Mouse (Mus musculus) left cerebral cortex, adult 2 months (tissue): ENCODE measurements at regions not wholly inside any gene's neighbourhood (a gene's known extent, or its start where the extent isn't known, plus 50 kb on each side); places are given as distances from the start of the nearest gene placed in this dataset.

Experiments used
- DNase-seq, 2 experiments: peaks; one replicate each; pipeline ENCODE4 v3.0.0; 2021 to 2022; ENCODE audit warnings: low spot score in 2 of 2, mixed read lengths in 1 of 2; ENCODE audit errors: extremely low spot score in 1 of 2
- H3K27ac ChIP-seq: fragments of 200-600 bp; 2 replicates; pipeline ENCODE4 v1.8.1; 2022
- H3K4me3 ChIP-seq: fragments of 200-600 bp; 2 replicates; pipeline ENCODE4 v1.8.1; 2022
- CTCF ChIP-seq: fragments of 200-600 bp; IDR thresholded peaks from 2 replicates; pipeline ENCODE4 v1.8.1; 2022; ENCODE audit warnings: antibody characterized with exemption, mild to moderate bottlenecking, moderate library complexity
- intact Hi-C: fragments of 180-260 bp; cut with DNase I; formaldehyde crosslinking; loops from one replicate; pipeline ENCODE4 v1.15.1; 2025

DNA sequence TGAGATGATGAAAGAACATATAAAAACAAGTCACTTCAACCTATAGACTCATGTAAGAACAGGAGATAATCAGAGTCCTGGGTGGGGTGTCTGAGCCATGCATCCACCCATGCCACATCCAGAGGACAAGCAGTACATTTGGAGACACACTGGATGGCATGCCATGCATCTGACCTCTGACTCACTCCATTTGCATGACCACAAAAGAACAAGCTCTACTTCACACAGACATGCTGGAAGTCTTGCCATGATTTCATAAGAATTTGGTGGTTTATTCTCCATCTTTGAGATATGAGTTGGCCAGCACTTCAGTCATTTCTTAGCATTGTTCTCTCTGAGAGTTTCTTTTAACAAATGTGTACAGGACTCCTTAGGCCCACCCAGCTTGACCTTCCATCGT is 329.5 kb downstream of the Nr2f2 start:
- DNase-seq, result no peak
- Histone ChIP-seq H3K4me3 (no peak overlapping the region), H3K27ac (no peak overlapping the region)
- TF ChIP-seq CTCF, result no peak
- intact Hi-C loops, result no loop called here

DNA sequence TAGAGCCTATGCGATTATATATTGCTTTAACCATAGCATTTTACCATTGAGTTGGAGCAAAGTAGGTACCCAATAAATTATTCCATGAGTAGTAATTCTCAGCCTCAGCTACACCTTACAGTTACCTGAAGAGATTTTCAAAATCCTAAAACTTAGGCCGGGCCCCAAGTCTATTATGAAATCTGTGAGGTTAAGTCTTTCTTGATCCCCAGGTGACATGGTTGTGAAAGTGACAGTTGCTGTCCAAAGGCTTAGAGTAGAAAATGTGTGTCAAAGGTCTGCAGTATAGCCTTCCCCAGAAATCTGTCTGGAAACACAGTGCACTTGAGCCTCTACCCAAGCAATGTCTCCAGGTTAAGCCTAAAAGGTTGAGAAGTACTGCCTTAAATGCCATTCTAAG is 333.7 kb downstream of the Nr2f2 start:
- intact Hi-C loops, result no loop called here
- Histone ChIP-seq H3K27ac (no peak overlapping the region), H3K4me3 (no peak overlapping the region)
- no peak for DNase-seq
- no peak for TF ChIP-seq CTCF

DNA sequence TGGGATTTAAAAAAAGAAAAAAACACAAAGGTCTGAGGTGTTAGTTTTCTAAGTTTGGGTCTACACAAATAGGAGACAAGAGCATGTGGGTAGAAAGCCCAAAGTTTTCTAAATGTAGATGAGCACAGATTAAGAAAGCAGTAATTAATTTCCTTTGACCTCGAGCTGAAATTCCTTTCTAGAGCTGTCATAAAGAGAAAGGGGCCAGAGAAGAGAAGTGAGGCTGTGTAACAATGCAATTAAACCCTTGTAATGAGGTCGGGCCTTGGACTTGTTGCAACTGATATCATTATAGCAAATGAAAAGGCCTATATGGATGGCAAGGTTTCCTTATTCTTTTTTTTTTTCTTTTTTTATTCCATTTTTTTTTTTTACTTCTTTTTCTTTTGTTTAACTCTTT is 337.2 kb downstream of the Nr2f2 start:
- Histone ChIP-seq H3K27ac (no peak overlapping the region), H3K4me3 (no peak overlapping the region)
- TF ChIP-seq CTCF, result no peak
- DNase-seq, result no peak
- intact Hi-C loops, result no loop called here

DNA sequence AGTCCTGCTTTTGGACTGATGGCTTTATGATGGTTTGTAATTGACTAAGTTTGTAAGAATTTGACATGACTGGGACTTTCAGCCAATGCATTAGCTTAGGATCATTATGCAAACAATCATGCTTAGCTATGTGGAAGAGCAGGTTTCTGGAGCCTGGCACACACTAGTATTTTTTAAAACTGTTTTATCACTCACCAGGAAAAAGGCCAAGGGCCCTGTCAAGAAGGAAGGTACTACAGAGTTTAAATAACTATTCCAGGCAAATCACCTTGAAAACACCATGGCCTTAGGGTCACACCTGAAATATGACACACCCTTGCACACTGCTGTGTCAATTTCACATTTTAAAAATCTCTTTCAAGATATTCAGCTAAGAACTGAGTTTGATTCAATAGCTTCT is 341.0 kb downstream of the Nr2f2 start:
- Histone ChIP-seq H3K27ac (no peak overlapping the region), H3K4me3 (no peak overlapping the region)
- DNase-seq, result no peak
- intact Hi-C loops, result no loop called here
- TF ChIP-seq CTCF, result no peak

DNA sequence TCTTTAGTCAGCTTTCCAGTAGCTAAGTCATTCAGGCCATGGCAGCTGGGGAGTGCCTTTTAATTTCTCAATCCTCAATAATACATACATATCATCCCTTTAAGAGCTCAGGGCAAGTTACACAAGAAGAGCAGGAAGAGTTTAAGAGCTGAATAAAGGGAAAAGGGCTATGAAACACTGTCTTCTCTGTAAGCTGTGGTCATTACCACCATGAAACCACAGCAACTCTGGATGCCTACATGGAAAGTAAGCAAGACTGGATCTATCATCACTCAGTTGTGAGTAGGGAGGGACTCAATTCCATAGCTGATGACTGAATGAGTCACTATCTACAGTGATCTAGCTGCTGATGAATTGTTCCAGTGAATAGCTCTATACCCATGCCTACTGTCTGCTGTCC is 349.9 kb downstream of the Nr2f2 start:
- intact Hi-C loops, result no loop called here
- DNase-seq, result no peak
- no peak for TF ChIP-seq CTCF
- Histone ChIP-seq H3K4me3 (no peak overlapping the region), H3K27ac (no peak overlapping the region)

DNA sequence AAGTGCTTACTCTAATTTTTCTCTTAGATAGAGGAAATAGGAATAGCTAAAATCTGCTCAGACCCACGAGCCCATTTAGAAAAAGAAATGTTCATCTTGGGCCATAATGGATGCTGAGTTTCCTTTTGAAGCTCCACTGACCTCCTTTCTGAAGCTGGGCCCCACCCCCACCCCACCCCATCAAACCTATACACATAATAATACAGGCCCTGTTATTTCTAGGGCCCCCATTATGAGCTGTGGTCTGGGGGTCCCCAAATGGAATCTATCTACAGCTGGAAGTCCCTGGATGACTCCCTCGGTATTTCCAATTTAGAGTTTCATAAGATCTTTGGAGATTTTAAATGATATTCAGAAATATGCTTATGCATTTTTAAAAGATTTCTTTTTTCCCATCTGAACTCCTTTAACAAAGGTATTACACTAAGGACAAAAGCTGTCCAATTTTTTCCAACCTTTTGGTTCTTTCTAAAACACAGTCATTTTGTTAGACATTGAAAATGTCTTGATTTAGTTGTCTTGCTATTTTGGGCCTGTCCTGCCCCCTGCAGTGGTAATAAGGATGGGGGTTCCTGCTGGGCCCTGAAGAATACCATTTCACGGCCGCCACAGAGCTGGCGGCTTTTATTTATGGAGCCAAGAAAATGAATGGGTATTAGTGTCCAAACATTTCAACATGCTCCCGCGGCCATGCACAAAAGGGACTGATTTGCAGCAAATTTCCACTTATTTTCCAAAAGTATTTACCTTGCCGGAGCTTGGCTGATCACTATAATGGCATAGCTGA is 363.1 kb downstream of the Nr2f2 start:
- no peak for DNase-seq
- no peak for TF ChIP-seq CTCF
- Histone ChIP-seq H3K4me3 (no peak overlapping the region), H3K27ac (no peak overlapping the region)
- intact Hi-C loops, result no loop called here

DNA sequence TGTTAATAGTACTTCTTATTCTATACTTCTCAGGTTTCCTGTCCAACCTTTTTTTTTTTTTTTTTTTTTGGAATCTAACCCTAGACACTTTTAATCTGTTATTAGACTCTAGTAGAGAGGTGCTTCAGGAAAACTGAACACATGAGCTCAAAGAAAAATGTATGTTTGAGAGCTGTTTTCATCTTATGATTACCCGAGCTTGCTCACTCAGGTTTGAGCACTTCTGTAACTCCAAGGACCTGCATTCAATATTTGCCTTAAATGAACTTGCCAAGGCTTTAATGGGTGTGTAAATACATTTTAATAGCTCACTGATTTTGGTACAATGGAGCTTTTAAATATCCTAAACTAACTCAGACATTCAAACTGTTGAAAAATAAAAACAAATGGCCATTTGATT is 367.8 kb downstream of the Nr2f2 start:
- intact Hi-C loops, result no loop called here

DNA sequence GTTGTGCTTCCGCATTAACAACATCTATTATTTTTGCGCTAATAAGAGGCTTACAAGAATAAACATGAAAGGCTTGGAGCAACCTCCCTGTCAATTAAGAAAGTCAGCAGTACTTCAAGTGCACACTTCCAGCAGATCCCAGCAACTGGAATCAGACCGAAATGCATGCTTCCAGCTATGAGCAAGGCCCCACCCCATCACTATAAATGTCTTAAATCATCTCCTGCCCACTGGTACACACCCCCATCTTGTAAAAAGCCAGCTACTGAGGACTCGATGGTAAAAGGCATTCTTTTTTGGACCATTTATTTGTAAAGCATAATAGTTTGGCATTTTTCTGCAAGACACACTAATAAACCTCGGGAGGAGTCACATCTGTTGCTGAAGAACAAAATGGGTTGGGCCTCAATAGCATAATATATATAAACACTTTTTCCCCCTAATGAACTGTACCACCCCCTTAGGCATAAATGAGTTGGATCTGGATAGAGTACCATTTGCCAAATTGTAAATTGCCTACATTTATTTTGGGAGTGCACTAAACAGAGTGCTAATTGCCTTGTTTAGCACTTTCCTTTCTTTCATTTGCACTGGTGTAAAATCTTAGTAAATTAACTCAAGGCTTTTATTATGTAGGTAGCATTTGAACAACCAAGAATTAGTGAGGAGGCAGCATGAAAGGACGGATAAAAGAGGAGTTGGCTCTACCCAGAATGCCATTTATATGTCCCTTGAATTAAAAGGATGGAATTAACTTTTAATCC is 371.8 kb downstream of the Nr2f2 start:
- no peak overlapping the region for H3K27ac ChIP-seq
- intact Hi-C loops, result loop anchor here (5.0 kb wide), 1 partner anchor 338 kb away; no protein-coding TSS in a partner anchor
- TF ChIP-seq CTCF, result no peak
- DNase-seq, result no peak
- H3K4me3 ChIP-seq, result no peak overlapping the region

More for the DNA sequence above, 367.8 kb downstream of the Nr2f2 start:
- H3K4me3 ChIP-seq, result no peak overlapping the region
- no peak for TF ChIP-seq CTCF
- no peak overlapping the region for H3K27ac ChIP-seq
- no peak for DNase-seq

DNA sequence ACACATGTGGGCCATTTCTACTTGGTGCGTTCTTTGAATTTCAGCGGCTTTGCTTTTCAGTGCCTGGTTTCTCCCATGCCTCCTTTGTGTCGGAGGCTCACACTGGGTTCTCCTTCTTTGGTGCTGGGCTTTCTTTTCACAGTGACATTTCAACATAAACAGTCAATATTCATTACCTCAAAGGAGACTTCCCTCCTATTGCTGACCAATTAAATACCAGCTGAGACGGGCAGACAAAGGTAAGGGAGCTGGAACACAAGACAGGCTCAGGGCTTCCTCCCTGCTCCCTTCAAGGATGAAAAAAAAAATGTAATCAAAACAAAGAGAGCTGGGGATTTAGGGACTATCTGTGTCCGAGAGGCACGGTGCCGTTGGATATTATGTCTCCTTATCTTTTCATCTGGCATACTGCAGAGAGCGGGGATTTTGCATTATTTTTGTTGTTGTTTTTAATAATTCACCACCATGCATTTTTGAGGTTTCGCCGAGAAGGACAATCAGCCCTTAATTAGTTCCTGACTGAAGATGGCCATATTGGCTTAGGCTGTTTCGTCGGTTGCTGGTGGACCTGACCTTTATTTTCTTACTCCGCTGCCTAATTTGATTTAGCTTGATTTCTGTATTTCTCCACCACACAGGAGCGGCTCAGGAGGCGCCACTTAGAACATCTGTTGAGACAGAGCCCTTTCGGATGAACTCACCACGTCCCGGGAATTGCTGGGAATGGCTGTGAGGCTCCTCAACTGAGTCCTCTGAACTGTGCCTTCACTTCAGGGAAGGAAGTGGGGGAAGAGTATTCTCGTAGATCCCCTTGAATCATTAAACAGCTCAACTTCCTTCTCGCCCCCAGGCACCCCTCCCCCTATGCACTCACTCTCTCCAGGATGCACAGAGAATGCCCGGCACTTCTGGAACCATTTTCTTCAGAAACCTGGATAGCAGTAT is 373.9 kb downstream of the Nr2f2 start:
- H3K27ac ChIP-seq, result no peak overlapping the region
- no peak for TF ChIP-seq CTCF
- no peak overlapping the region for H3K4me3 ChIP-seq
- intact Hi-C loops, result loop anchor here (5.0 kb wide), 1 partner anchor 340 kb away; no protein-coding TSS in a partner anchor
- DNase-seq, result no peak

DNA sequence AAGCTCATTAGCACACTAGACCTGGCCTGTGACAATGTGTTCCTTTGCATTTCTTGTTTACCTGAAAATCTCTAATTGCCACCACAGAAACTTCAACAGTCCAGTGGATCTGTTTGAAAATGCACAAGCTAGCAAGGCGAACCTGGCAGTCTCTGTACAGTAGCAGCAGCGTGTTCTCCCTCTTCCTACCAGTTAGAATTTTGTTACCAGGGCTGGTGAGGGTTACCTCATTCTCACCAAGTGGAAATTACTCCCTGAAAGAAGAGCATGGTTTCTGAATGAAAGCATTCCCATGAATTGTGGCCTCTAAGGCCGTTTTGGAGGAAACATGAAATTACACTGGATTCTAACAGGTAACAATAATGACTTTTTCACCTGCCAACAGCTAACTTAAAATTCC is 374.6 kb downstream of the Nr2f2 start:
- TF ChIP-seq CTCF, result no peak
- intact Hi-C loops, result loop anchor here (5.0 kb wide), 1 partner anchor 340 kb away; no protein-coding TSS in a partner anchor
- H3K4me3 ChIP-seq, result no peak overlapping the region
- H3K27ac ChIP-seq, result no peak overlapping the region
- no peak for DNase-seq

DNA sequence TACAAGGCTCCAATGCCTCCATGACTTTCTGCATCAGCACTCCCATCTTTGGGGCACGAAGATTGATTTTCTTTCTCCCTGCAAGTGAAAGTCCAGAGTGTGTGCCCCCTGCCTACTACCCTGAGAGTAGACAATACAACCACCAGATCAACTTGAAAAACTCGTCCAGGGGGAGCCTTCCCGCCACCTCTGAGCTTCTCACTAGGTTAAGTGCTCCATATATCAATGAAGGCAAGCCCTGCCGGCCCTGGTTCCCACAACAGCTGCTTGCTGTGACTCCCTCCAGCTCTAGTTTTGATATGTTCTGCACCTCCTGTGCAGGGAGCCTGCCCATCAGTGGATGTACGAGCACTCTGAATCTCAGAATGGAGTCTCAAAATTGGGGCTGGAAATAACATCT is 377.8 kb downstream of the Nr2f2 start:
- intact Hi-C loops, result no loop called here
- H3K27ac ChIP-seq, result no peak overlapping the region
- H3K4me3 ChIP-seq, result no peak overlapping the region
- no peak for TF ChIP-seq CTCF
- DNase-seq, result no peak

DNA sequence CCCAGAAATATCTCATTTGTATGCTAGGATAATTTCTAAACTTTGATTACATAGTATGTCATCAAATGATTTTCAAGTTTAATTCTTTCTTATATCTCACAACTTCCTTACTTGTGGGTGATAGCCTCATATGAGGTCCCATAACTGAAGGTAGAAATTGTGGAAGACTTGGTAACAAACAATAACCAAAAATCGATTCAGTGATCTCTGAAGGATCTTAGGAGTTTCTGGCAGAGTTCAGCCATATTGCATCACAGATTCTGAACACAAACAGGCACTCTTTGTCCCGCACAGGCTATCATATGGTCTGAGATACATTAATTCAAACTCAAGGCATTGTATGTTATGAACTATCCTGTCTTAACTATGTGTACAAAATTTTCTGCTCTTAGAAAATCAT is 385.2 kb downstream of the Nr2f2 start:
- Histone ChIP-seq H3K4me3 (no peak overlapping the region), H3K27ac (no peak overlapping the region)
- intact Hi-C loops, result no loop called here
- TF ChIP-seq CTCF, result no peak
- DNase-seq, result no peak
